Mouse (Mus musculus) intestine, embryonic 14.5 days (tissue): ENCODE measurements around the gene Arid4a. TPM values are rescaled to one million over a fixed set of nuclear protein-coding genes. Genes with fewer than 3 reads are reported as not detected.
"Not testable (repeated sequence)": the region's sequence is repeated elsewhere in the genome, so short reads cannot be mapped to it uniquely, and the experiment has no call there.

Experiments used
- ATAC-seq: fragments of 200-750 bp; cut with Nextera tagmentation; replicated peaks from 2 replicates; pipeline ENCODE4 v1.8.0; 2017; ENCODE audit warnings: low read depth, moderate number of reproducible peaks, moderate TSS enrichment, moderate library complexity; ENCODE audit not compliant: low FRiP score, low TSS enrichment
- DNase-seq: peaks from one replicate; pipeline ENCODE4 v3.0.0-alpha.2; 2018; ENCODE audit warnings: low spot score
- H3K27ac ChIP-seq: fragments of 300-500 bp; sonication (generic); 2 replicates; pipeline ENCODE4 v1.5.1; 2014; ENCODE audit warnings: low read depth, mild to moderate bottlenecking, control low read depth
- H3K27me3 ChIP-seq: fragments of 300-500 bp; sonication (generic); replicated peaks from 2 replicates; pipeline ENCODE4 v1.6.1; 2014; ENCODE audit warnings: low read length, control low read depth; ENCODE audit not compliant: control insufficient read depth, insufficient read depth
- H3K36me3 ChIP-seq: fragments of 300-500 bp; sonication (generic); 2 replicates; pipeline ENCODE4 v1.6.1; 2014; ENCODE audit warnings: low read length, control low read depth; ENCODE audit not compliant: control insufficient read depth, insufficient read depth
- H3K4me1 ChIP-seq: fragments of 300-500 bp; sonication (generic); replicated peaks from 2 replicates; pipeline ENCODE4 v1.6.1; 2014; ENCODE audit warnings: low read length, control low read depth, mixed read lengths; ENCODE audit not compliant: control insufficient read depth, insufficient read depth
- H3K4me2 ChIP-seq: fragments of 300-500 bp; sonication (generic); 2 replicates; pipeline ENCODE4 v1.6.1; 2014; ENCODE audit warnings: low read length
- H3K4me3 ChIP-seq: fragments of 300-500 bp; sonication (generic); 2 replicates; pipeline ENCODE4 v1.5.1; 2014; ENCODE audit warnings: low read depth, low read length, control low read depth, mixed read lengths
- H3K9ac ChIP-seq: fragments of 300-500 bp; sonication (generic); 2 replicates; pipeline ENCODE4 v1.6.1; 2014; ENCODE audit warnings: mild to moderate bottlenecking, low read length
- H3K9me3 ChIP-seq: fragments of 300-500 bp; sonication (generic); 2 replicates; pipeline ENCODE4 v1.6.1; 2016; ENCODE audit warnings: low read length, control low read depth; ENCODE audit not compliant: control insufficient read depth
- WGBS: fragments of 180-500 bp; shearing (Covaris S2); extraction: QIAGEN DNeasy Blood & Tissue Kit; methylation state at CpG from one replicate; pipeline ENCODE4 v1.1.7; 2014; 5-methylcytosine and 5-hydroxymethylcytosine counted together
- polyA plus RNA-seq: library from polyadenylated mRNA; unstranded; fragments of >200 nt; fragmentation: Nextera tagmentation; extraction: Ambion mirVana; gene quantifications from 2 replicates; pipeline ENCODE4 v1.2.1, GENCODE M21; 2014

The Arid4a gene
- polyA plus RNA-seq, 1 experiment from 2014 or later: 34.6 TPM

GRCm38 (mm10) chr12:71017827-71018226 is 2.0 kb downstream of the Arid4a start:
- Histone ChIP-seq H3K4me3 (peak overlapping the region; percentile 99; the same call in 1 of the 2 replicates), H3K27ac (no peak overlapping the region), H3K9me3 (no peaks in the 10 kb centered on the region), H3K4me2 (peak overlapping the region; percentile 64), H3K4me1 (peaks cover 16% of the 10 kb centered on the region), H3K27me3 (no peaks in the 10 kb centered on the region), H3K9ac (peak overlapping the region; percentile 90; the same call in 1 of the 2 replicates), H3K36me3 (peaks cover 47% of the 10 kb centered on the region)
- 77% methylated on average over 10 of the region's 10 CpGs for WGBS
- ATAC-seq: no peak
- no peak for DNase-seq

DNA sequence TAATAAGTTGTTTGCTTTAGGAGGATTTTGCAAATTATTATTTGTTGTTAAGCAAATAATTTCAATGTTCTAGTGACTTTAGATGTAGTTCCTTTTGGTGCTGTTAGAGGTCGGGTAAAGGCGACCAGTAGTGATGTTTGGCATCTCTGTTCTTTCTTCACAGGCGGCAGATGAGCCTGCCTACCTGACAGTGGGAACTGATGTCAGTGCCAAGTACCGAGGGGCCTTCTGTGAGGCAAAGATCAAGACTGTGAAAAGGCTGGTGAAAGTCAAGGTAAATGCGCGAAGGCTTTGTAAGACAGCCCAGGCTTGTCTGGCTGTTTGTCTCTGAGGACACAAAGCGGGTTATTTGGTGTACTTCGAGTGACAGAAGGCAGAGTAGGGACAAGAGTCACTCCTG is 3.4 kb downstream of the Arid4a start:
- Histone ChIP-seq H3K4me1 (peaks cover 6% of the 10 kb centered on the region), H3K4me3 (no peak overlapping the region), H3K9me3 (no peaks in the 10 kb centered on the region), H3K27me3 (no peaks in the 10 kb centered on the region), H3K4me2 (no peak overlapping the region), H3K36me3 (peaks cover 50% of the 10 kb centered on the region), H3K27ac (no peak overlapping the region), H3K9ac (no peak overlapping the region)
- DNase-seq (peak; percentile 49), ATAC-seq (no peak)
- WGBS: 93% methylated on average over 8 of the region's 8 CpGs

GRCm38 (mm10) chr12:71024411-71024810 is 8.6 kb downstream of the Arid4a start:
- Histone ChIP-seq H3K4me2 (no peak overlapping the region), H3K36me3 (peaks cover 89% of the 10 kb centered on the region), H3K27ac (no peak overlapping the region), H3K4me1 (no peaks in the 10 kb centered on the region), H3K27me3 (no peaks in the 10 kb centered on the region), H3K9me3 (no peaks in the 10 kb centered on the region), H3K9ac (no peak overlapping the region), H3K4me3 (no peak overlapping the region)
- no peak for DNase-seq
- ATAC-seq: no peak
- 93% methylated on average over 10 of the region's 10 CpGs for WGBS

DNA sequence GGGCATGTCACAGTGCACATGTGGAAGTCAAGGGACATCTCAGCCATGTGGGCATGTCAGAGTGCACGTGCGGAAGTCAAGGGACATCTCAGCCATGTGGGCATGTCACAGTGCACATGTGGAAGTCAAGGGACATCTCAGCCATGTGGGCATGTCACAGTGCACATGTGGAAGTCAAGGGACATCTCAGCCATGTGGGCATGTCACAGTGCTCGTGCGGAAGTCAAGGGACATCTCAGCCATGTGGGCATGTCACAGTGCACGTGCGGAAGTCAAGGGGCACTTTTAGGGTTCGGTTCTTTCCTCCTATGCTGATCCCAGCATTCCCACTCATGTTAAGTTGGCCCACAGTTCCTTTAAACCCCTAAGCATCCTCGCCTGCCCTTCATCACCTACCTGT is 12.5 kb downstream of the Arid4a start:
- not testable (repeated sequence) for ATAC-seq, H3K4me2 ChIP-seq, H3K27me3 ChIP-seq, H3K27ac ChIP-seq, H3K9ac ChIP-seq, H3K9me3 ChIP-seq, H3K4me1 ChIP-seq, H3K4me3 ChIP-seq, DNase-seq
- WGBS: 94% methylated on average over 8 of the region's 8 CpGs
- peaks cover 87% of the 10 kb centered on the region for H3K36me3 ChIP-seq

DNA sequence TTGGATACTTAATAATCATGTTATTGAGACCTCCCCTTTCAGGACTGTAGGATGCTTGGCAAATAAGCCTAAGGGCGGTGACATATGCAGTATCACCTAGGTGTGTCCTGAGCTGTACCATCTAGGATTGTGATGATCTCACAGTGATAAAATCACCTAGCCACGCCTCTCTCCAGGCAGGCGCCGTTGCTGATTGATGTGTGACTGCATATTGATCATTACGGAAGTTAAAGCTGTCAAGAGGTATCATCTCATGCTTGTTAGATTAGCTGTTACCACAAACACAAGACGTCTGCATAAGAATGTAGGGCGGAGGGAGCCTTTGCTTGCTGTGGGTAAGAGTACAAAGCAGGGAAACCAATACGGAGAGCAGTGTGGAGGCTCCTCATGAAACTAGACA is 14.5 kb downstream of the Arid4a start:
- H3K36me3 ChIP-seq: peaks cover 69% of the 10 kb centered on the region
- peak; percentile 37 for DNase-seq
- no peaks in the 10 kb centered on the region for H3K4me1 ChIP-seq
- H3K27ac ChIP-seq: no peak overlapping the region
- no peak for ATAC-seq
- 85% methylated on average over 8 of the region's 8 CpGs for WGBS
- no peak overlapping the region for H3K4me2 ChIP-seq
- H3K4me3 ChIP-seq: no peak overlapping the region
- no peaks in the 10 kb centered on the region for H3K27me3 ChIP-seq
- H3K9me3 ChIP-seq: no peaks in the 10 kb centered on the region
- H3K9ac ChIP-seq: no peak overlapping the region

DNA sequence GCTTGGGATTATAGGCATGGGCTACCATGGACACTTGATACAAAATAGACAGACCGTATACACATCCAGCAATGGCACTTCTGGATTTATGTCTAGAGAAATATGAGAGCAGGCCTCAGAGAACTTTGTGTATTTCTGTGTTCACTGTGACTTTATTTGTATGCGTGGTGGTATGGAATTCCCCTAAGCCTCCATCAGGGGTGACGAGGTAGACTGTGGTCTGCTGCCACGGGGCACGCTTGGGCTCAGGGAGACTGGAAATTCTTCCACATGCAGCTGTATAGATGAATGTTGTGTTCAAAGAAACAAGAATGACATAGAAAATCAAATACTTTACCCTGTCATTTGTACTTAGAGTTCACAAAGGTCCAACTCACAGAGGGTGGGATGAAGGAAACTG is 14.9 kb downstream of the Arid4a start:
- 95% methylated on average over 5 of the region's 5 CpGs for WGBS

GRCm38 (mm10) chr12:71035826-71036225 is 20.0 kb downstream of the Arid4a start:
- no peak overlapping the region for H3K4me2 ChIP-seq
- peaks cover 66% of the 10 kb centered on the region for H3K36me3 ChIP-seq
- WGBS: 93% methylated on average over 4 of the region's 4 CpGs
- DNase-seq (no peak), ATAC-seq (no peak)
- H3K27ac ChIP-seq: no peak overlapping the region
- no peak overlapping the region for H3K9ac ChIP-seq
- H3K9me3 ChIP-seq: no peaks in the 10 kb centered on the region
- no peak overlapping the region for H3K4me3 ChIP-seq
- no peaks in the 10 kb centered on the region for H3K27me3 ChIP-seq
- H3K4me1 ChIP-seq: no peaks in the 10 kb centered on the region

More for the DNA sequence above, 14.9 kb downstream of the Arid4a start:
- no peak overlapping the region for H3K4me2 ChIP-seq
- no peak overlapping the region for H3K9ac ChIP-seq
- no peaks in the 10 kb centered on the region for H3K27me3 ChIP-seq
- ATAC-seq (no peak), DNase-seq (peak; percentile 16)
- H3K27ac ChIP-seq: no peak overlapping the region
- H3K4me3 ChIP-seq: no peak overlapping the region
- H3K9me3 ChIP-seq: no peaks in the 10 kb centered on the region
- peaks cover 64% of the 10 kb centered on the region for H3K36me3 ChIP-seq
- H3K4me1 ChIP-seq: no peaks in the 10 kb centered on the region

DNA sequence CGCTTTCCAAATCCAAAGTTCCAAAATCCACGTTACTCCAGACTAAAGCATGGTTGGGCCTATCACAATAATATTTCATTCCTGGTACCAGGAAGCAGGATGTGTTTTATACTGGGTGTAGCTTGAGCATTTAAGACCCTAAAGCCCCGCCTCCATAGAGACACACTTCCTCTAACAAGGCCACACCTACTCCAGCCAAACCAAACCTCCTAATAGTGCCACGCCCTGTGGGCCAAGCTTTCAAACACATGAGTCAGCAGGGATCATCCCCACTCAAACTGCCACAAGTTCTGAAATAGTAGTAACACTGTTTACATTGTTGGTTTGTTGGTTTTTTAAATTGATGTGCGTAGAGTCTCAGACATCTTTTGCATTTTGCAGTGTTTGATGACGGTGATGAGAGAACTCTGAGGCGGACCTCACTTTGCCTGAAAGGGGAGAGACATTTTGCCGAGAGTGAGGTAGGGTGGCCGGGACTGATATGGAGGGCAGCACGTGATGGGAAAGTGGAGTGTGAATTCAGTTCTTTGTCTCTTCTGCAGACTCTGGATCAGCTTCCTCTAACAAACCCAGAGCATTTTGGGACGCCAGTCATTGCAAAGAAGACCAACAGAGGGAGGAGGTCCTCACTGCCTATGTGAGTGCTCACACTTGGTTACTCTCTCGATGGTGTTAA is 21.1 kb downstream of the Arid4a start:
- peaks cover 66% of the 10 kb centered on the region for H3K36me3 ChIP-seq
- no peak overlapping the region for H3K27ac ChIP-seq
- H3K4me2 ChIP-seq: no peak overlapping the region
- H3K4me1 ChIP-seq: no peaks in the 10 kb centered on the region
- H3K4me3 ChIP-seq: no peak overlapping the region
- no peaks in the 10 kb centered on the region for H3K9me3 ChIP-seq
- 94% methylated on average over 12 of the region's 12 CpGs for WGBS
- H3K9ac ChIP-seq: no peak overlapping the region
- no peaks in the 10 kb centered on the region for H3K27me3 ChIP-seq
- DNase-seq (no peak), ATAC-seq (no peak)

DNA sequence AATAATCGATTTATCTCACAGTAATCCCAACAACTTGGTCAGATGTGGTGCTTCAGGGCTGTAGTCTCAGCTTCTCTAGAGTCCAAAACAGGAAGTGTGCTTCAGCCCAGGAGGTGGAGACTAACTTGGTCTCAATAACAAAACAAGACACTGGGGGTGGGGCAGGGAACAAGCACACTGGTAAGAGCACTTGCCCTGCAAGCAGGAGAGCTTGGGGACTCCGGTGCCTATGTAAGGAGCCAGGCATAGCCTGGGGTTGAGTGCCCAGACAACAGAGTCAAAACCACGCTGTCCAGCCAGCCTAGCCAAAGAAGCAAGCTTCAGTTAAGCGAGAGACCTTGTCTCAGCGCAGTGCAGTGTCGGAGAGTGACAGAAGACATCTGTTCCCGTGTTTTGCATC is 24.7 kb downstream of the Arid4a start:
- H3K27ac ChIP-seq: no peak overlapping the region
- 81% methylated on average over 7 of the region's 7 CpGs for WGBS
- H3K4me3 ChIP-seq: no peak overlapping the region
- no peaks in the 10 kb centered on the region for H3K4me1 ChIP-seq
- ATAC-seq (no peak), DNase-seq (no peak)
- no peaks in the 10 kb centered on the region for H3K9me3 ChIP-seq
- H3K4me2 ChIP-seq: no peak overlapping the region
- peaks cover 77% of the 10 kb centered on the region for H3K36me3 ChIP-seq
- H3K9ac ChIP-seq: no peak overlapping the region
- H3K27me3 ChIP-seq: no peaks in the 10 kb centered on the region
